Mouse (Mus musculus) colon, adult 2 months (tissue): ENCODE results near the gene B3gat3. TPM values are rescaled to one million over a fixed set of nuclear protein-coding genes. Genes with fewer than 3 reads are reported as not detected.

Experiments
- polyA plus RNA-seq: library from polyadenylated mRNA; depleted of rRNA; stranded (reverse); fragments of >200 nt; gene quantifications from 2 replicates; pipeline ENCODE4 v1.2.3, GENCODE M21; 2012; rRNA removed

B3gat3 gene
- polyA plus RNA-seq, result 114 and 123 TPM in 2 replicates

GRCm38 (mm10) chr19:8920073-8920736, at the start of gene B3gat3:
TSS of gene B3gat3 (plus strand) at chr19:8920374.

DNA sequence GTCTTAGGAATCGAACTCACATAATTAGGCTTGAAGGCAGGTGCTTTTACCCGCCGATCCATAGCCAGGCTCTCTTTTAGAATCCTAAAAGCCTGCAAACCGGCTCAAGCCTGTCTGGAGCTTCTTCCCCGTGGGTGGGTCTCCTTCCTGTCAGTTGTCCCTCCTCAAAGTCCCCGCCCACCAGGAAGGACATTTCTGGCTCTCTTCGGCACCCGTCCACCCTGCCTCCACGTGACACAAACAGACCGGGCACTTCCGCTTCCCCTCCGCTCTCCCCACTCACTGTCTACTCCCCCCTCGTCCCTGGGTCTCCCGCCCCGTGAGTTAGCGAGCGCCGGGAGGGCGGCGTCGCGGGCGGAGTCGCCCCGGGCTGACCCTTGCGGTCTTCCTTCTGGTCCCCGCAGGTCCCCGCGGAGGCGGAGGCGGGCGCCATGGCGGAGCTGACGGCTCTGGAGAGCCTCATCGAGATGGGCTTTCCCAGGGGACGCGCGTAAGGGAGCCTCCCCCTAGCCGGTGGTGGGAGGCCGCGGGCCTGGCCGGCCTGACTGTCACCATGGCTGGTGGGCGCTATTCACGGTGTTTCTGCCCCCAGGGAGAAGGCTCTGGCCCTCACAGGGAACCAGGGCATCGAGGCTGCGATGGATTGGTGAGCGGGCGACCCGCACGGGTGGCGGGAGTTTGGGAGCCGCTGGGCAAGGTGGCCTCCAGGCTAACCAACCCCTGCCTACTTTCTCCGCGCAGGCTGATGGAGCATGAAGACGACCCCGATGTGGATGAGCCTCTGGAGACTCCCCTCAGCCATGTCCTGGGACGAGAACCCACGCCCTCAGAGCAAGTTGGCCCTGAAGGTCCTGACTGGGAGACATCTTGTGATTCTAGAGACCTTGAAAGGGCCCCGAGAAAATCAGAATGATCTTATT, 48.6 kb upstream of the B3gat3 start, which contains the start of gene Ubxn1:
Gene Ubxn1 (plus strand): TSS at position 230 of the 920 bp plus-strand sequence.

DNA sequence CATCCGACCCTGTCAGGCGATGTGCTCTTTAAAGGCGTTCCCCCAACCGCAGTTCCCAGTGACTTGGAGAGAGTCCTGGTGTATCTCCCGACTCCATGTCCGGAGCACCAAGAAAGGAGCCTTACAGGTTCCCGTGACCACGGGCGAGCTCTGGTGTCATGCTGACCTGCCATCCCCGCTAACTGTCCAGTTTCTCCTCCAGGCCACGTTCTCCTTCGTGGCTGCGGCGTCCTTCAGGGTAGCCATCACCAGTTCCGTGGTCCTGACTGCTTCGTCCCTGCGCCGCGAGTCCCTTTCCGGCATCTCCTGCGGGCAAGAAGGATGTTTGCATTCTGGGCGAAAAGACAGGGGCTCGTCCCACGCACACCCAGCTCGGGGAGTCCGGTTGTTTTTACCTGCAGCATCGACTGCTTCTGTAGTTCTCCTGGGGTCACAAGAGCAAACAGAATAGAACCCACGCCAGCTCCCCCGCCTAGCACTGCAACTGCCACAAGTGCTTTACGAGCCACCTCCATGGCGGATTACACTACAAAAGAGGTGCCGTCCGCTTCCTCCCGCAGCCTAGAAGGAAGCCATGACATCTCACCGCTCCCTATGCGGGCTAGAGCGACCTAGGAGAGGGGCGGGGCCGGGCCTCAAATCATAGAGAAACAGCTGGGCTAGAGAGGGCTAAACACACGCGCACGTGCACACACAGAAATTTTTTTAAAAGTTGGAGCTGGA, 39.7 kb upstream of the B3gat3 start, which contains the start of gene Uqcc3:
Gene Uqcc3 (minus strand): TSS at position 613 of the 723 bp plus-strand sequence.

GRCm38 (mm10) chr19:8883616-8884015, 36.6 kb upstream of the B3gat3 start, which contains the start of the genes Lbhd1 and Gm49403:
TSS of gene Lbhd1 (plus strand) at chr19:8883732.
TSS of gene Gm49403 (plus strand) at chr19:8883930.

DNA sequence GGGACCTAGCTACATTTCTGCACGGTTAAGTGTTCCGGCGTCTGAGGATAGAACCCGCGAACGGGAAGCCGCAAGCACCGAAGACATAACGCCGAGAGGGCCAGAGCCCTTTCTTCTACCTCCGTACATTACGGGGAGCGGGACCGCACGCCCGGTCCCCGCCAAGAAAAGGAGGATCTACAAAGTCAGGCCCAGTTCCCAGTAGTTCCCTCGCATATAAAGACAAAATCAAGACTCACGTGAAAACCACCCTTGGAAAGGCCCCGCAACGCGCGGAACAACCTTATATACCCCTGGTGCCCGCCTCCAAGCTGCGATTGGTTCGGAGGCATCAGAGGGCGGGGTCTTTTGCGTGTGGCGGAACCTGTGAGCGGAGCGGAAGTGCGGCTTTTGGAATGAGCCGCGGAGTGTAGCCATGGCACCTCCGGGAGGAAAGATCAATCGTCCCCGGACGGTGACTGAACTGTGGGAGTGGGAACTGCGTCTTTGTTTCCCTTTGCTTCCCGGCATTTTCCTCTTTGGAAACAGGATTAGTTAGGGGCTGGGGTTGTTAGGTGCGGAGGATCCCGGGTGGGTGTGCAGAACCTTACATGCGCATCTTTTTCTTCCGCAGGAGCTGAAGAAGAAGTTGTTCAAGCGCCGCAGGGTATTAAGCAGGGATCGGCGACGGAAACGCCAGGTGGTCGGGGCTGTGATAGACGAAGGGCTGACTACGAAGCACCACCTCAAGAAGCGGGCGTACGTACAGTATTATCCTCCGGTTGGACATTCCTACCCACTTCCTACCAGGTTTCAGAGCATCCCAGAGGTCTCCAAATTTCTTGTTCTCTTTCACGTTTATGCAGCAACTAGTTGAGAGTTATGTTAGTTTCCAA, 31.4 kb upstream of the B3gat3 start, which contains the start of the genes 1810009A15Rik and Gm49416:
Gene 1810009A15Rik (plus strand): TSS at position 343 of the 875 bp plus-strand sequence.
Gene Gm49416 (plus strand): TSS at position 416 of the 875 bp plus-strand sequence.

DNA sequence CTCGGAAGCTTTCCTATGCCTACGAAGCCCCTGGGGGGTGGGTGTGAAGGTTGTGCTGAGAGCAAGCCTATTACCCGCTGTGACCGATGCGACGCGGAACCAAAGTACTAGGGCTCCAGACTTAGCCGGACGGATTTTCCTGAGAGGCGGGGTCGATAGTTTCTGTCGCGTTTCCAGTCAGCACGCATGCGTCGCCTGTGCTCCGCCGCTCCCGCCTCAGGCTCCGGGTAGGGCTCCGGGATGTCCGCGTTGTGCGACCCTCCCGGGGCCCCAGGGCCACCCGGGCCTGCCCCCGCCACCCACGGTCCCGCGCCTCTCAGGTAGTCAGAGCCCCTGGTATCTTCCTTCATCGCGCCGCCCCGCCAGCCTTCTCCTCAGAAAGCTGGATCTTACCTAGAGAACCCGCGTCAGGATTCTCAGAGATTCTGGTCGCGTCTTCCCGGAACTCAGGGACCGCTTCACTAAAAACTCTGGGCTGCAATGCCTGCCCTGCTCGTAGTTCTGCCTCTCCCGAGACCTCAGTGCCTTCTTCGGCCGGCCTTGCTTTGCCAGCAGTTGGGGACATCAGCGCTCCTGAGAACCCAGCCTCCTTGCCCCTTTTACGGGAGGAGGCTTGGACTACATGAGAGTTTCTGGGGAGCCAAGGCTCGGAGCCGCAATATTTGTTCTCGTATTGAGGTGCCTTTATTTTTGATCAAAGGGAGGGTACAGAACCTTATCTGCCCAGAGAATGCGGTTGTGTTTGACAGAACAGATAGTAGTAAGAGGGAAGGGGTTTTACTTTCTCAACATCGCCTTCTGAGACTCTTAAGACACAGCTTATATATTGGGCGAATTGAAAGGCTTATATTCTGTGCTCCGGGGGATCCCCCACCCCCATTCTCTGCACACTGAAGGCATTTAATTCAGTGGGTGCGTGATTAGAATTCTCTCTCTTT, 27.1 kb upstream of the B3gat3 start, which contains the start of gene Ints5:
Gene Ints5 (plus strand): TSS at position 177 of the 938 bp plus-strand sequence.

DNA sequence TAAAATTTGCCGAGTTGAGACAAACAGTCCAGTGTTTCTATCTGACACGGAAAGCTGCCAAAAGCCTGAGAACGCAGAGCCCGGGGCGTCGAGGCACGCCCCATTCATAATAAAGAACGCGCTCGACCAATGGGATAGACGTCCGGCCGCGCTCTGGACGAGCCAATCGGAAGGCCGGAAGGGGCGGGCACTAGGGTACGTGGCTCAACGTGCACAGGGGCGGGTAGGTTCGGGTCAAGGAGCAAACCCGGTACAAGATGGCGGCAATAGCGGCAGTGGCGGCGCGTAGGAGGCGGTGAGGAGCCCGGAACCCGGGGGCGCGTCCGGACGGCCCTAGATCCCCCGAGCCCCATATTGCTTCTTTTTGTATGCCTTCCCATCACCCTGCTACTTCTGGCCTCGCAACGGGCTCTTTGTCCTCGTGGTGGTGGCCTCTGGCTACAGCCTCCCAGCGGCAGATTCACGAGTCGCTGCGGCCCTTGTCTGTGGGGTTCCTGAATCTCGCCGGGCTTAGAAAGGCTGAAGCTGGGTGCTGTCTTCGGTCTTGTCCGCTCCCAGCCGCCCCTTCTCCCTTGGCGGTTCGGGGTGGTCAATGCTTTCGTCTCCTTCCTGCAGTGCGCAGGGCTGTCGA, 22.2 kb upstream of the B3gat3 start, which contains the start of gene Ganab:
Gene Ganab (plus strand): TSS at position 207 of the 631 bp plus-strand sequence.

DNA sequence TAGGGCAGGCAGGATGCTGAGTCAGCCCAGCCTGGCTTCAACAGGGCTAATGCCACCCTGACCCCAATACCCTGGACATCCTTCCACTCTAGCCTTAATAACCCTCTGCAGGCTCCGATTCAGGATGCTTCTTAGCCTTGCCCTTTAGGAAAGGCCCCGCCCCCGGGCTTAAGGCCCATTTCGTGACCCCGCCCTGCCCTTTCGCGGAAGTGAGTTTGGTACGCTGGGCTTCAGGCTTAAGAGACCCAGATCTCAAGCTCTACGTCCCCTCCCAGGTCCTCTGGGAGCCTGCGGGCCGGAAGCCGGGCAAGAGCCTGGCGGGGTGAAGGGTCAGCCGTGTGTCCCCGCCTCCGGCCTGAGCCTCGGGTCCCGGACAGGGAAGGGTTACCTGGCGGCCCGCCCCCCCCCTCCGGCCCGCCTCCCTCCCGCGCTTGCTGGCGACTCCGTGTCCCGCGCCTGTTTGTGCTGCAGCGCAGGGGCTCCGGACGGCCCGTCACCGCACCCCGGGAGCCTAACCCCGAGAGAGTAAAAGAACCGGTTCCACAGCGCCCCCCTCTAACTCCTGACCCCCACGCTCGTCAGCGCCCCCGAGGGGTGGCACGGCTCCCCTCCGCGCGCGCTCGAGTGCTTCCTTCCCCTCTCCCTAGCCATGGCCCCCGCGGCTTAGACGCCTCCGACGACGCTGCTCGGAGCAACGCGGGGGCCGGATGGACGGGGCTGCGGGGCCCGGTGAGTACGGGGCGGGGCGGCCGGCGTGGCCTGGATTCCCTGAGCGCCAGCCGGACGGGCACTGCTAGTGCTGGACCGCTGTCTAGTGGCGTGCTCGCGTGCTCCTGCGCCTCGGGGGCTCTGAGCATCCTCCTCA, 9.3 kb downstream of the B3gat3 start, which contains the start of the genes Rom1 and Eml3:
Gene Rom1 (minus strand): TSS at position 133 of the 865 bp plus-strand sequence.
Gene Eml3 (plus strand): TSS at position 329 of the 865 bp plus-strand sequence.

DNA sequence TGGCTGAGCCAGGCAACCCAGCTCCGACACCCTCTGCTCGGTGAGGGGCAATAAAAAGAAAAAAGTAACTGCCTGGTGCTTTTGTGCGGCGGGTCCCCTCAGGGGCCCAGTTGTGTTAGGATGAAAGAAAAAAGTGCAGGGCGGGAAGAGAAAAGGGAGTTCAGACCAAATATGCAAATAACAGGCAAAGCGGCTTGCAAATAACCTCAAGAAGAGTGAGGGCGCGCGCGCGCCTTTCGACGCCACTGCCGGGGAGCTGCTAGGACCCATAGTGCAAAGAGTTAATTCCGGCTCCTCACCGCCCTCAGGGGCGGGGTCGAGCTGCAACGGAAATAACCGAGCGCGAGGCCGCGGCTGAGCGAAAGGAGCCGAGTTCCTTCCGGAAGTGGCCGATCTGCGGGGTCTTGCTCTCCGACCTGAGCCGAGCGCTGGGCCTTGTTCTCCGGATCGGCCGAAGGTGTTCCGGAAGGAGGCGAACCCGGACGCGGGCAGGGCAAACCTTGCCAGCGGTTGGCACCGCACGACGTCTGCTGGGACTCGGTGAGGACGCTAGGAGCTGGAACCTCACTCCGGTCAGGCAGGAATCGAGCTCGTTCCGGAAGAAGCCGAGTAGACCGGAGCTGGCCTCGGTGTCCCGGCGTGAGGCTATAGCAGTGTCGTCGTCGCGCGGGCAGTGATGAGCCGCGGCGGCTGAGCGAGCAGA, 21.5 kb downstream of the B3gat3 start, which contains the start of gene Mta2:
Gene Mta2 (plus strand): TSS at position 361 of the 703 bp plus-strand sequence.

GRCm38 (mm10) chr19:8953135-8954039, 33.2 kb downstream of the B3gat3 start, which contains the start of gene Tut1:
TSS of gene Tut1 (plus strand) at chr19:8953847.

GRCm38 (mm10) chr19:8966590-8967372, 46.6 kb downstream of the B3gat3 start, which contains the start of gene Eef1g:
TSS of gene Eef1g (plus strand) at chr19:8967041.

